Mouse (Mus musculus) heart, adult 8-10 months (tissue): Measurements from ENCODE around the gene Haus4. TPM values are rescaled to one million over a fixed set of nuclear protein-coding genes. Genes with fewer than 3 reads are reported as not detected.

Experiments used
- DNase-seq: peaks from one replicate; pipeline ENCODE4 v3.0.0; 2022; ENCODE audit warnings: low spot score
- total RNA-seq, 4 experiments: library from RNA; stranded (reverse); gene quantifications; 2 replicates each; pipeline ENCODE4 v1.2.4; 2022

Haus4 gene
- total RNA-seq, 4 experiments from 2014 or later = 3.5 to 6.1 (median 4.1) TPM

GRCm38 (mm10) chr14:54496706-54497105 lies 57.7 kb downstream of the Haus4 start:
- DNase-seq = no peak

- DNase-seq = peak; percentile 31
These were observed 60.2 kb downstream of the Haus4 start for GRCm38 (mm10) chr14:54494234-54494633.

GRCm38 (mm10) chr14:54493236-54493635 lies 61.2 kb downstream of the Haus4 start:
- DNase-seq = no peak

- DNase-seq = no peak
These were observed 61.9 kb downstream of the Haus4 start for GRCm38 (mm10) chr14:54492345-54493131.

Other genes starting within 250 kb of the Haus4 start
- 10 to 100 TPM; 84.0 to 95.7 (median 84.7) TPM for gene Oxa1l, start 193.8 kb downstream of the Haus4 start, total RNA-seq
- gene Slc7a7, start 136.8 kb downstream of the Haus4 start, total RNA-seq = 1 to 10 TPM; 3.8 to 6.4 (median 5.1) TPM
- gene Mrpl52, start 127.7 kb downstream of the Haus4 start, total RNA-seq = 100 to 1,000 TPM; 118 to 126 (median 121) TPM
- 10 to 100 TPM in 2 of 4 experiments, 1 to 10 TPM in 2; 7.4 to 12.1 (median 9.2) TPM for gene Mmp14, start 123.0 kb downstream of the Haus4 start, total RNA-seq
- gene Lrp10, start 90.5 kb downstream of the Haus4 start, total RNA-seq = 10 to 100 TPM; 45.5 to 62.2 (median 50.7) TPM
- gene Rem2, start 78.5 kb downstream of the Haus4 start, total RNA-seq = not detected
- gene Prmt5, start 37.1 kb downstream of the Haus4 start, total RNA-seq = 10 to 100 TPM; 29.8 to 34.0 (median 32.1) TPM
- gene Ajuba, start 22.9 kb upstream of the Haus4 start, total RNA-seq = 1 to 10 TPM; 4.6 to 5.2 (median 4.7) TPM
- 1 to 10 TPM; 2.7 to 5.8 (median 4.7) TPM for gene 4931414P19Rik, start 51.4 kb upstream of the Haus4 start, total RNA-seq
- gene Psmb5, start 63.4 kb upstream of the Haus4 start, total RNA-seq = 100 to 1,000 TPM; 177 to 185 (median 182) TPM
- gene Psmb11, start 66.8 kb upstream of the Haus4 start, total RNA-seq = not detected
- not detected for gene Gm17606, start 86.3 kb upstream of the Haus4 start, total RNA-seq
- under 1 TPM; 0.08 to 0.57 (median 0.12) TPM for gene Cdh24, start 86.7 kb upstream of the Haus4 start, total RNA-seq
- gene 1700123O20Rik, start 131.6 kb upstream of the Haus4 start, total RNA-seq = 10 to 100 TPM; 12.9 to 15.3 (median 13.3) TPM
- 10 to 100 TPM; 63.8 to 81.1 (median 74.3) TPM for gene Acin1, start 132.3 kb upstream of the Haus4 start, total RNA-seq
- gene Gm29776, start 144.2 kb upstream of the Haus4 start, total RNA-seq = not detected
- not detected for gene Cebpe, start 157.6 kb upstream of the Haus4 start, total RNA-seq
- gene Slc7a8, start 227.3 kb upstream of the Haus4 start, total RNA-seq = 1 to 10 TPM; 1.5 to 2.3 (median 2.0) TPM